Mouse (Mus musculus): Measurements from ENCODE around the gene Sap30. TPM values are rescaled to one million over a fixed set of nuclear protein-coding genes. Genes with fewer than 3 reads are reported as not detected.

Gene Sap30
- polyA plus RNA-seq (2014; fragmentation: Nextera tagmentation; extraction: Ambion mirVana), result 93.7 and 97.7 TPM in 2 replicates

DNA sequence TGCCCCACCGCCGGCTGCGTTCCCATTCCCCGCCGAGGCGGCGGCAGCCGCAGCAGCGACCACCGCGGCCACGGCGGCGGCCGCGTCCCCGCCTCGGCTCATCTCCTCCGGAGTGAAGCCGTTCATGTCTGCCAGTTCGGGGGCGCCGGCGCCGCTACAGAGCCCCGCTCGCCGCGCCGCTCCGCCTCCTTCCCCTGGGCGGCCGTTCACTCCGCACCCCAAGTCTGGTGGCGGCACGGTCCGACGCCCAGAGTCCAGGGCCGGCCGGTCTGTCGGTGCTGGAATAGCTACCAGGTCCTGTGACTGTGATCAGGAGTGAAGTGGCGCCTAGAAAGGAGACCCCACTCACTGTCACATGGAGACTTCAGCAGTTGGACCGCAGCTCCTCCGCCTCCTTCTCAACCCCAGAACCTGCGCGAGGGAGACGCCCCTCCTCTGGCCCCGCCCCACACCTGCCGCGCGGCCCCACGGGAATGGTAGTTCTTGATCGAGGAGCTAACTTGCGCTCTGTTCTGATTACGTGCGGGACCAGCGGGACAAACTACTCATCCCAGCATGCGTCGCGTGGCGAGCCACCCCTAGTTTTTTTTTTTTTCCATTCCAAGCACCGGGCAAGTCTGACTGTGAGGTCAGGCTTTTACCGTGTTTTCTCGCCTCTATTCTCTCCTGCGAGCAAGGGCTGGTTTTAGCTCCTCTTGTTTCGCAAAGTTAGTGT lies at the start of gene Sap30:
TSS of gene Sap30 (minus strand) at position 420 of the 715 bp plus-strand sequence.
- Histone ChIP-seq H3K27me3 (ENCODE audit: control insufficient read depth, insufficient read depth, low read length) (no peaks in the 10 kb centered on the region), H3K36me3 (ENCODE audit: control insufficient read depth, insufficient read depth, low read length) (peaks cover 2% of the 10 kb centered on the region; the same call in 1 of the 2 replicates), H3K9me3 (ENCODE audit: control insufficient read depth, low read length) (no peaks in the 10 kb centered on the region), H3K27ac (replicated peaks; ENCODE audit: low read depth, low read length) (peak within 1 kb of the TSS; percentile 93), H3K4me3 (ENCODE audit: low read depth, low read length) (peak within 1 kb of the TSS; percentile 95), H3K4me2 (ENCODE audit: low read depth, severe bottlenecking) (peak within 1 kb of the TSS; percentile 70), H3K9ac (ENCODE audit: low read length) (peak within 1 kb of the TSS; percentile 90), H3K4me1 (ENCODE audit: control insufficient read depth, insufficient read depth, low read length) (peaks cover 5% of the 10 kb centered on the region; the same call in 1 of the 2 replicates)
- under 1% methylated on average over 64 of the region's 66 CpGs for WGBS
- ATAC-seq (ENCODE audit: insufficient number of reproducible peaks, low FRiP score, low TSS enrichment, low read depth), result peak; percentile 97
- DNase-seq (ENCODE audit: low spot score), result peak; percentile 100

GRCm38 (mm10) chr8:57536167-57536566 lies 48.5 kb upstream of the Sap30 start:
- H3K36me3 ChIP-seq (ENCODE audit: control insufficient read depth, insufficient read depth, low read length), result peaks cover 4% of the 10 kb centered on the region; the same call in 1 of the 2 replicates
- no peaks in the 10 kb centered on the region for H3K27me3 ChIP-seq (ENCODE audit: control insufficient read depth, insufficient read depth, low read length)
- H3K4me2 ChIP-seq (ENCODE audit: low read depth, severe bottlenecking), result no peak overlapping the region
- H3K4me3 ChIP-seq (ENCODE audit: low read depth, low read length), result no peak overlapping the region
- WGBS, result 94% methylated on average over 6 of the region's 6 CpGs
- no peaks in the 10 kb centered on the region for H3K4me1 ChIP-seq (ENCODE audit: control insufficient read depth, insufficient read depth, low read length)
- DNase-seq (ENCODE audit: low spot score) (no peak), ATAC-seq (ENCODE audit: insufficient number of reproducible peaks, low FRiP score, low TSS enrichment, low read depth) (no peak)
- H3K27ac ChIP-seq (replicated peaks; ENCODE audit: low read depth, low read length), result no peak overlapping the region
- H3K9me3 ChIP-seq (ENCODE audit: control insufficient read depth, low read length), result no peaks in the 10 kb centered on the region
- no peak overlapping the region for H3K9ac ChIP-seq (ENCODE audit: low read length)

DNA sequence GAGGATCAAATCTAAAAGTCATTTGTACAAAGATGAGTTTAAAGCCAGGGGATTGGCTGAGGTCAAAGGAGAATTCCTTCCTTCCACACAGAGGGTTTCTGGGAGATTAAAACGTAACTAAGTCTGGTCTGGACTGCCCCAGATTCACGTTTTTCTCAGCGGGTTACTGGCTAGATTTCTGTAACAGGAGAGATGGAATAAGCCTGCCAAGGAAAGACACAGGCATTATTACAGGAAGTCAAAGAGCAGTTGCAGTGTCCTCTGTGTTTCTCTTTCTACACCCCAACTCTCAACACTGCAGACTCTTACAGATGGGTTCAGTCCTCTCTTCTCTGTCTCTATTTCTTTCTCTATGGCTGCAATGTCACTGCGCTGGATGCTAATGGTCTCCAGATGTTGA lies 46.8 kb upstream of the Sap30 start:
- no peak overlapping the region for H3K4me2 ChIP-seq (ENCODE audit: low read depth, severe bottlenecking)
- DNase-seq (ENCODE audit: low spot score) (no peak), ATAC-seq (ENCODE audit: insufficient number of reproducible peaks, low FRiP score, low TSS enrichment, low read depth) (no peak)
- peaks cover 4% of the 10 kb centered on the region; the same call in 1 of the 2 replicates for H3K36me3 ChIP-seq (ENCODE audit: control insufficient read depth, insufficient read depth, low read length)
- H3K4me3 ChIP-seq (ENCODE audit: low read depth, low read length), result no peak overlapping the region
- H3K9me3 ChIP-seq (ENCODE audit: control insufficient read depth, low read length), result no peaks in the 10 kb centered on the region
- no peaks in the 10 kb centered on the region for H3K27me3 ChIP-seq (ENCODE audit: control insufficient read depth, insufficient read depth, low read length)
- no peak overlapping the region for H3K9ac ChIP-seq (ENCODE audit: low read length)
- WGBS, result 66% methylated on average over 4 of the region's 4 CpGs
- H3K4me1 ChIP-seq (ENCODE audit: control insufficient read depth, insufficient read depth, low read length), result no peaks in the 10 kb centered on the region
- no peak overlapping the region for H3K27ac ChIP-seq (replicated peaks; ENCODE audit: low read depth, low read length)

- Histone ChIP-seq H3K4me1 (ENCODE audit: control insufficient read depth, insufficient read depth, low read length) (no peaks in the 10 kb centered on the region), H3K27me3 (ENCODE audit: control insufficient read depth, insufficient read depth, low read length) (no peaks in the 10 kb centered on the region), H3K36me3 (ENCODE audit: control insufficient read depth, insufficient read depth, low read length) (peaks cover 4% of the 10 kb centered on the region; the same call in 1 of the 2 replicates), H3K4me3 (ENCODE audit: low read depth, low read length) (no peak overlapping the region), H3K4me2 (ENCODE audit: low read depth, severe bottlenecking) (no peak overlapping the region), H3K9ac (ENCODE audit: low read length) (no peak overlapping the region), H3K9me3 (ENCODE audit: control insufficient read depth, low read length) (no peaks in the 10 kb centered on the region), H3K27ac (replicated peaks; ENCODE audit: low read depth, low read length) (no peak overlapping the region)
- ATAC-seq (ENCODE audit: insufficient number of reproducible peaks, low FRiP score, low TSS enrichment, low read depth) (no peak), DNase-seq (ENCODE audit: low spot score) (no peak)
- 91% methylated on average over 4 of the region's 4 CpGs for WGBS
Observed at GRCm38 (mm10) chr8:57533106-57533505, 45.4 kb upstream of the Sap30 start.

GRCm38 (mm10) chr8:57532223-57532622 lies 44.6 kb upstream of the Sap30 start:
- ATAC-seq (ENCODE audit: insufficient number of reproducible peaks, low FRiP score, low TSS enrichment, low read depth) (no peak), DNase-seq (ENCODE audit: low spot score) (no peak)
- Histone ChIP-seq H3K27ac (replicated peaks; ENCODE audit: low read depth, low read length) (no peak overlapping the region), H3K4me2 (ENCODE audit: low read depth, severe bottlenecking) (no peak overlapping the region), H3K9me3 (ENCODE audit: control insufficient read depth, low read length) (no peaks in the 10 kb centered on the region), H3K27me3 (ENCODE audit: control insufficient read depth, insufficient read depth, low read length) (no peaks in the 10 kb centered on the region), H3K9ac (ENCODE audit: low read length) (no peak overlapping the region), H3K4me3 (ENCODE audit: low read depth, low read length) (no peak overlapping the region), H3K36me3 (ENCODE audit: control insufficient read depth, insufficient read depth, low read length) (peaks cover 4% of the 10 kb centered on the region; the same call in 1 of the 2 replicates), H3K4me1 (ENCODE audit: control insufficient read depth, insufficient read depth, low read length) (no peaks in the 10 kb centered on the region)
- 55% methylated on average over 2 of the region's 2 CpGs for WGBS

DNA sequence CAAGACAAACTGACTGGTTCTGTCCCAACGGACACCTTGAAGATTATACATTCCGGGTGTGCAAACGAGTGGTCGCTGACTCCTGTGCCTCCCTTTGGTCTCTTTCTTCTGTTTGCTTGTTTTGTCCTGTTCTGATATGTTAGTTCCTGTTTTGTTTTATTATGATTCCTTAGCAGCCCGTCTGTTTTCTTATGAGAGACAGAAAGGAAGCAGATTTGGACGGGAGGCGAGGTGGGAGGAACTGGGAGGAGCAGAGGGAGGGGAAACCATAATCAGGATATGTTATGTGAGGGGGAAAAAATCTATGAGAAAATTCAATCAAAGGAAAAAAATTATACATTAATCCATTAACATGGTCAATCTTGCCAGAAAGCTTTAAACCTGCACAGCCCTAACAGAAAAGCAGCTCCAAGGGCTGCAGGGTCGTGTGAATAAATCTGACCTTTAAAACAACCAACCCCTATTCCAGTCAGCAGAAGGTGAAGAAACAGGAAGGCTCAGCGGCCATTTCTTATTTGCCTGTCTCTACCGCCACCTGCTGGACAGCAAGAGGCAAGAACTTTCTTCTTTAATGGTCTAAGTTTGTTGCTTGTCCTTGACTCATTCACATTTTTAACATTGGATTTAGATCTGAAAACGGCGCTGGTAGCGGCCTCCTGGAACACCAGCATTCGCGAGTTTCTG lies 43.1 kb upstream of the Sap30 start:
- no peaks in the 10 kb centered on the region for H3K4me1 ChIP-seq (ENCODE audit: control insufficient read depth, insufficient read depth, low read length)
- H3K9me3 ChIP-seq (ENCODE audit: control insufficient read depth, low read length), result no peaks in the 10 kb centered on the region
- no peak overlapping the region for H3K4me2 ChIP-seq (ENCODE audit: low read depth, severe bottlenecking)
- H3K36me3 ChIP-seq (ENCODE audit: control insufficient read depth, insufficient read depth, low read length), result no peaks in the 10 kb centered on the region; the same call in 1 of the 2 replicates
- no peak overlapping the region for H3K9ac ChIP-seq (ENCODE audit: low read length)
- no peaks in the 10 kb centered on the region for H3K27me3 ChIP-seq (ENCODE audit: control insufficient read depth, insufficient read depth, low read length)
- H3K27ac ChIP-seq (replicated peaks; ENCODE audit: low read depth, low read length), result no peak overlapping the region
- DNase-seq (ENCODE audit: low spot score) (peak; percentile 86), ATAC-seq (ENCODE audit: insufficient number of reproducible peaks, low FRiP score, low TSS enrichment, low read depth) (0 out of 2 replicates have a peak, but pooled peaks have one; percentile 26)
- WGBS, result 35% methylated on average over 15 of the region's 15 CpGs
- no peak overlapping the region for H3K4me3 ChIP-seq (ENCODE audit: low read depth, low read length)

- ATAC-seq (ENCODE audit: insufficient number of reproducible peaks, low FRiP score, low TSS enrichment, low read depth) (no peak), DNase-seq (ENCODE audit: low spot score) (no peak)
- no peak overlapping the region for H3K4me2 ChIP-seq (ENCODE audit: low read depth, severe bottlenecking)
- no peaks in the 10 kb centered on the region for H3K27me3 ChIP-seq (ENCODE audit: control insufficient read depth, insufficient read depth, low read length)
- WGBS, result 94% methylated on average over 13 of the region's 13 CpGs
- H3K27ac ChIP-seq (replicated peaks; ENCODE audit: low read depth, low read length), result no peak overlapping the region
- no peak overlapping the region for H3K4me3 ChIP-seq (ENCODE audit: low read depth, low read length)
- no peak overlapping the region for H3K9ac ChIP-seq (ENCODE audit: low read length)
- no peaks in the 10 kb centered on the region for H3K4me1 ChIP-seq (ENCODE audit: control insufficient read depth, insufficient read depth, low read length)
- no peaks in the 10 kb centered on the region; the same call in 1 of the 2 replicates for H3K36me3 ChIP-seq (ENCODE audit: control insufficient read depth, insufficient read depth, low read length)
- no peaks in the 10 kb centered on the region for H3K9me3 ChIP-seq (ENCODE audit: control insufficient read depth, low read length)
Observed at GRCm38 (mm10) chr8:57530238-57530637, 42.6 kb upstream of the Sap30 start.

GRCm38 (mm10) chr8:57528036-57528435 lies 40.4 kb upstream of the Sap30 start:
- no peak overlapping the region for H3K4me3 ChIP-seq (ENCODE audit: low read depth, low read length)
- H3K9me3 ChIP-seq (ENCODE audit: control insufficient read depth, low read length), result no peaks in the 10 kb centered on the region
- no peak for DNase-seq (ENCODE audit: low spot score)
- no peak overlapping the region for H3K9ac ChIP-seq (ENCODE audit: low read length)
- WGBS, result 93% methylated on average over 1 of the region's 1 CpGs
- H3K4me1 ChIP-seq (ENCODE audit: control insufficient read depth, insufficient read depth, low read length), result no peaks in the 10 kb centered on the region
- H3K27ac ChIP-seq (replicated peaks; ENCODE audit: low read depth, low read length), result no peak overlapping the region
- no peak for ATAC-seq (ENCODE audit: insufficient number of reproducible peaks, low FRiP score, low TSS enrichment, low read depth)
- H3K27me3 ChIP-seq (ENCODE audit: control insufficient read depth, insufficient read depth, low read length), result no peaks in the 10 kb centered on the region
- H3K36me3 ChIP-seq (ENCODE audit: control insufficient read depth, insufficient read depth, low read length), result no peaks in the 10 kb centered on the region
- no peak overlapping the region for H3K4me2 ChIP-seq (ENCODE audit: low read depth, severe bottlenecking)
